Mouse (Mus musculus): ENCODE measurements around the gene Vegfa. TPM values are rescaled to one million over a fixed set of nuclear protein-coding genes. Genes with fewer than 3 reads are reported as not detected.

The Vegfa gene
- polyA plus RNA-seq, 1 experiment from 2014 or later = 6.8 TPM

DNA sequence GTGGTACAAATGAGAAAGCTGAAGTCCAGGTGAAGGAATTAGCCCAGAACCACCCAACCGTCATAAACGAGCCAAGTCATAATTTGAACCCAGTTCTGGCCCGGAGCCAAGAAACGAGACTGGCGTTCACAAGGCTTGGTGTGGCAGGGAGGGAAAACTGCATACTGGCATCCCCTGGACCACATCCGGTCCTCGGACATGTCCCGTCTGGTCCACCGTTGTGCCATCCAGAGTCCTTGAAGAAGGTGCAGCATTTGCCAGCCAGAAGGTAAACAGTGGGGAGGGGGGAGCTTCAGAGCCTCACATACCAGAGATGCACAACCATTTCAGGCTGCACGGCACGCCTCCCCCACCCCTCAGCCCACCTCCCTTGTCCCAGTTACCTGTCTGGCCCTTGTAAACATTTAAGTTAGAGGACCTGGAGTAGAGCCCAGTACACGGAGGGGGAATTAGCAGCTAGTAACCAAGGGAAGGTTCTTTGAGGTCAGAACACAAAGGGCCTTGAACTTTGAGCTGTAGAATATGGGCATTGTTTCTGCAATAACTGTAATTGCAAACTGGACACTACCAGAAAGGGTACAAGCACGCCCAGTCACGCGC is 27.2 kb upstream of the Vegfa start:
- 64% methylated on average over 15 of the region's 15 CpGs for WGBS
- ATAC-seq (ENCODE audit: insufficient number of reproducible peaks, insufficient read depth, low FRiP score, low read depth) = no peak
- H3K27ac ChIP-seq (ENCODE audit: low read length) = no peak overlapping the region

GRCm38 (mm10) chr17:46056288-46056687 is 24.1 kb upstream of the Vegfa start:
- 58% methylated on average over 7 of the region's 7 CpGs for WGBS
- H3K9ac ChIP-seq (replicated peaks; ENCODE audit: low read depth, low read length) = no peak overlapping the region
- ATAC-seq (ENCODE audit: insufficient number of reproducible peaks, insufficient read depth, low FRiP score, low read depth) = no peak
- peaks cover 7% of the 10 kb centered on the region; the same call in 1 of the 2 replicates for H3K4me1 ChIP-seq (ENCODE audit: control insufficient read depth, insufficient read depth, low read length)
- H3K4me3 ChIP-seq (ENCODE audit: low read depth, low read length) = no peak overlapping the region
- H3K27me3 ChIP-seq (ENCODE audit: control insufficient read depth, insufficient read depth, low read length) = no peaks in the 10 kb centered on the region
- peak overlapping the region; percentile 30; the same call in 1 of the 2 replicates for H3K27ac ChIP-seq (ENCODE audit: low read length)
- H3K4me2 ChIP-seq (replicated peaks; ENCODE audit: low read depth, low read length) = no peak overlapping the region
- no peaks in the 10 kb centered on the region for H3K36me3 ChIP-seq (ENCODE audit: control insufficient read depth, insufficient read depth, low read length)
- no peaks in the 10 kb centered on the region for H3K9me3 ChIP-seq (ENCODE audit: control insufficient read depth, low read depth, low read length)

More for the DNA sequence above, 27.2 kb upstream of the Vegfa start:
- Histone ChIP-seq H3K9me3 (ENCODE audit: control insufficient read depth, low read depth, low read length) (no peaks in the 10 kb centered on the region), H3K4me3 (ENCODE audit: low read depth, low read length) (no peak overlapping the region), H3K27me3 (ENCODE audit: control insufficient read depth, insufficient read depth, low read length) (no peaks in the 10 kb centered on the region), H3K4me2 (replicated peaks; ENCODE audit: low read depth, low read length) (no peak overlapping the region), H3K4me1 (ENCODE audit: control insufficient read depth, insufficient read depth, low read length) (peaks cover 18% of the 10 kb centered on the region; the same call in 1 of the 2 replicates), H3K9ac (replicated peaks; ENCODE audit: low read depth, low read length) (no peak overlapping the region; the same call in 1 of the 2 replicates), H3K36me3 (ENCODE audit: control insufficient read depth, insufficient read depth, low read length) (no peaks in the 10 kb centered on the region)

DNA sequence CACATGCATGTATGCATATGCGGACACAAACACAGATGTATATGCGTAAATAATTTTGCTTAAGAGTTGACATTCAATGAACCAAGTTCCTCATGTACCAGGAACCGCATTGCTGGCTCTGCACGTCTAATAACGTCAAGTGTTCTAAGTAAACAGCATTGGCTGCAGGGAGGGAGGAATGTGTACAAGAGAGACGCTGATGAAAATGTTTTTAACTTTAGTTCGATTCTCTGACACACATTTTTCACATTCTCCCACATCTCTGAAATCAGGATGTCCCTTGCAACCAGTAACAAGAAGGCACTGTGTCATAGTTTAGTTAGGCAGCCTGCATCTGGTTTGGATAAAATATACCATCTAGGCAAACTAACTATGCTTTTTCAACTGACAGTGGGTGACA is 23.6 kb upstream of the Vegfa start:
- ATAC-seq (ENCODE audit: insufficient number of reproducible peaks, insufficient read depth, low FRiP score, low read depth) = no peak
- no peak overlapping the region for H3K4me3 ChIP-seq (ENCODE audit: low read depth, low read length)
- no peaks in the 10 kb centered on the region for H3K27me3 ChIP-seq (ENCODE audit: control insufficient read depth, insufficient read depth, low read length)
- H3K36me3 ChIP-seq (ENCODE audit: control insufficient read depth, insufficient read depth, low read length) = no peaks in the 10 kb centered on the region
- no peak overlapping the region; the same call in 1 of the 2 replicates for H3K27ac ChIP-seq (ENCODE audit: low read length)
- H3K9ac ChIP-seq (replicated peaks; ENCODE audit: low read depth, low read length) = no peak overlapping the region
- H3K4me1 ChIP-seq (ENCODE audit: control insufficient read depth, insufficient read depth, low read length) = peaks cover 7% of the 10 kb centered on the region; the same call in 1 of the 2 replicates
- H3K9me3 ChIP-seq (ENCODE audit: control insufficient read depth, low read depth, low read length) = no peaks in the 10 kb centered on the region
- WGBS = 42% methylated on average over 7 of the region's 7 CpGs
- H3K4me2 ChIP-seq (replicated peaks; ENCODE audit: low read depth, low read length) = no peak overlapping the region

DNA sequence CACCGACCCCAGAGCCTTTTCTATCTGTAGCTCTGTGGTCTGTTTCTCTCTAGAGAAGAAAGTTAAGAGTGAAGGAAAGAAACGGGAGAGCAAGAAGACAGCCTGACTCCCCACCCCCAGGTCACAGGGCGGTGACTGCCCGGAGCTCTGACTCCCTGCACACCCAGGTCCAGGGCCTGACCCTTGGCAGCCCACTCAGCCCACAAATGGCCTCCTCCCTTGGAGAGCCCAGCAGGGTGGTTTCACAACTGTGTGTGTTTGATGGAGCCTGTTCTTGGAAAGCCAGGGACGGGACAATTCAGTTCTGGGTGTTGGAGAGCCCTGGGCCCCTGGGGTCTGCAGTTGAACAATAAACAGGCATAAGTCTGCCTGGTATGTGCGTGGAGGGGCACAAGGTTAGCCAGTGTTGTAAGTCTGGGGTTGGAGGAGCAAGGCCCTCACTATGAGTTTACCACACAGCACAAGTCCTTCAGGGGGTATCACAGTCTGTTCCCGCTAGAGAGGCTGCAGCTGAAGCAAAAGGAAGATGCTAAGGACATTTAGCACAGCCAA is 21.2 kb upstream of the Vegfa start:
- H3K27ac ChIP-seq (ENCODE audit: low read length) = no peak overlapping the region
- no peak overlapping the region for H3K9ac ChIP-seq (replicated peaks; ENCODE audit: low read depth, low read length)
- 69% methylated on average over 7 of the region's 7 CpGs for WGBS
- H3K4me1 ChIP-seq (ENCODE audit: control insufficient read depth, insufficient read depth, low read length) = peaks cover 14% of the 10 kb centered on the region; the same call in 1 of the 2 replicates
- no peak overlapping the region for H3K4me2 ChIP-seq (replicated peaks; ENCODE audit: low read depth, low read length)
- ATAC-seq (ENCODE audit: insufficient number of reproducible peaks, insufficient read depth, low FRiP score, low read depth) = no peak
- H3K4me3 ChIP-seq (ENCODE audit: low read depth, low read length) = no peak overlapping the region
- no peaks in the 10 kb centered on the region for H3K27me3 ChIP-seq (ENCODE audit: control insufficient read depth, insufficient read depth, low read length)
- no peaks in the 10 kb centered on the region for H3K36me3 ChIP-seq (ENCODE audit: control insufficient read depth, insufficient read depth, low read length)
- no peaks in the 10 kb centered on the region for H3K9me3 ChIP-seq (ENCODE audit: control insufficient read depth, low read depth, low read length)

DNA sequence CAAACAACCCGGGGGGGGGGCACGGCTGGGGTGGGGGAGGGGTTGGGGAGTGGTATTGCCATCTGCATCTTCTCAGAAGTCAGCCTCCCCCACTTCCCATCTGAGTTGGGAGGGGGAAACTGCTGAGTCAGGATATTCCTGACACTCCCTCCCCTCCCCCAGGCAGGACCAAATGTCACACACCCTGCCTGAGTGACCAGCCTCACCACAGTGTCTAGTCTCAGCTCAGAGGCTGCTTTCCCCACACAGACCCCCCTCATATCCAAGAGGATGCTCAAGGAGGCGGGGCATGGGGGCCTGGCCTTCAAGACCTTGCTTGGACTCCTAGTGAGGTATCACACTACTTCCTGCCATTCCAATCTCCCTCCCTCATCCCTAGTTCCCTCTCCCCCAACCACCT is 20.0 kb upstream of the Vegfa start:
- ATAC-seq (ENCODE audit: insufficient number of reproducible peaks, insufficient read depth, low FRiP score, low read depth) = no peak; the same call in 1 of the 2 replicates
- Histone ChIP-seq H3K4me3 (ENCODE audit: low read depth, low read length) (no peak overlapping the region), H3K4me1 (ENCODE audit: control insufficient read depth, insufficient read depth, low read length) (peaks cover 14% of the 10 kb centered on the region; the same call in 1 of the 2 replicates), H3K9me3 (ENCODE audit: control insufficient read depth, low read depth, low read length) (no peaks in the 10 kb centered on the region), H3K36me3 (ENCODE audit: control insufficient read depth, insufficient read depth, low read length) (no peaks in the 10 kb centered on the region), H3K9ac (replicated peaks; ENCODE audit: low read depth, low read length) (no peak overlapping the region), H3K27ac (ENCODE audit: low read length) (no peak overlapping the region), H3K27me3 (ENCODE audit: control insufficient read depth, insufficient read depth, low read length) (no peaks in the 10 kb centered on the region), H3K4me2 (replicated peaks; ENCODE audit: low read depth, low read length) (no peak overlapping the region)
- WGBS = 23% methylated on average over 3 of the region's 3 CpGs

DNA sequence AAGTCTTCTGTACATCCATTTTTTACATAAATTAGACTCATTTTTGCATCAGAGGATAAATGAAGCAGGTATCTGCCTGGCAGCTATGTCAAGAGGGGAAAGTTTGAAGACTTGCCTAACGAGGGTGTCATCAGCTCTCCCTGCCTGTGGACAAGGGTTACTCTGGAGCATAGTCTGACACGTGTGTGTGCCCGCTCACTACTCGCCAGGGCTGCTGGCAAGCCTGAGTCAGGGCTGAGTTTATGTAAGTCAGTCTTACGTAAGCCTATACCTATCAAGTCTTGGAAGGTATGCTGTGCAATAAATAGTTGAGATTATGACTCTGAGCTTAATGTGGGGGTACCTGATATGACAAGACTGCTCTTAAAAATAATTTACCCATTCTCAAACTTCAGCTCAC is 19.2 kb upstream of the Vegfa start:
- Histone ChIP-seq H3K4me2 (replicated peaks; ENCODE audit: low read depth, low read length) (no peak overlapping the region), H3K27ac (ENCODE audit: low read length) (no peak overlapping the region), H3K9ac (replicated peaks; ENCODE audit: low read depth, low read length) (no peak overlapping the region), H3K9me3 (ENCODE audit: control insufficient read depth, low read depth, low read length) (no peaks in the 10 kb centered on the region), H3K27me3 (ENCODE audit: control insufficient read depth, insufficient read depth, low read length) (no peaks in the 10 kb centered on the region), H3K4me3 (ENCODE audit: low read depth, low read length) (no peak overlapping the region), H3K36me3 (ENCODE audit: control insufficient read depth, insufficient read depth, low read length) (no peaks in the 10 kb centered on the region), H3K4me1 (ENCODE audit: control insufficient read depth, insufficient read depth, low read length) (peaks cover 14% of the 10 kb centered on the region; the same call in 1 of the 2 replicates)
- no peak for ATAC-seq (ENCODE audit: insufficient number of reproducible peaks, insufficient read depth, low FRiP score, low read depth)
- 73% methylated on average over 5 of the region's 5 CpGs for WGBS

DNA sequence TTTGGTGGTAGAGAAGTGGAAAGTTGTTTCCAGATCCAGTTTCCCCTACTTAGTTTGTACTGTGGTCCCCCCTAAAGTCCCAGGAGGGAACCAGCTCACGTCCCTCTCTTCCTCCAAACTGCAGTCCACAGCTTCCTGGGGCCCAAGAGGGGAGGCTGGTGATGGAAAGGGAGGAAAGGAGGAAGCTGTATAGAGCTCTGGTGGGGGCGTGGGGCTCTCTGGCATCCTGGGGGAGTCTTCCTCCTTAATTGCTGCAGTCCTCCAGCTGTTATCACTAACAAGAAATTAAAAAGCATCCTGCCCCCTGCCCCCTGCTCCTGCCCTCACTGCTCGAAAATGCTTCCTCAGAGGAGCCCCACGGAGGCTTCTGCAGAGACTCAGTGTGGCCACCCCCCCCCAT is 17.4 kb upstream of the Vegfa start:
- Histone ChIP-seq H3K4me2 (replicated peaks; ENCODE audit: low read depth, low read length) (no peak overlapping the region), H3K27me3 (ENCODE audit: control insufficient read depth, insufficient read depth, low read length) (no peaks in the 10 kb centered on the region), H3K4me1 (ENCODE audit: control insufficient read depth, insufficient read depth, low read length) (peaks cover 12% of the 10 kb centered on the region; the same call in 1 of the 2 replicates), H3K9me3 (ENCODE audit: control insufficient read depth, low read depth, low read length) (no peaks in the 10 kb centered on the region), H3K27ac (ENCODE audit: low read length) (no peak overlapping the region), H3K36me3 (ENCODE audit: control insufficient read depth, insufficient read depth, low read length) (no peaks in the 10 kb centered on the region), H3K9ac (replicated peaks; ENCODE audit: low read depth, low read length) (no peak overlapping the region), H3K4me3 (ENCODE audit: low read depth, low read length) (no peak overlapping the region)
- no peak for ATAC-seq (ENCODE audit: insufficient number of reproducible peaks, insufficient read depth, low FRiP score, low read depth)
- 32% methylated on average over 4 of the region's 4 CpGs for WGBS

GRCm38 (mm10) chr17:46048184-46048583 is 16.0 kb upstream of the Vegfa start:
- ATAC-seq (ENCODE audit: insufficient number of reproducible peaks, insufficient read depth, low FRiP score, low read depth) = no peak
- Histone ChIP-seq H3K27me3 (ENCODE audit: control insufficient read depth, insufficient read depth, low read length) (no peaks in the 10 kb centered on the region), H3K27ac (ENCODE audit: low read length) (no peak overlapping the region), H3K4me1 (ENCODE audit: control insufficient read depth, insufficient read depth, low read length) (peaks cover 12% of the 10 kb centered on the region; the same call in 1 of the 2 replicates), H3K9ac (replicated peaks; ENCODE audit: low read depth, low read length) (no peak overlapping the region), H3K36me3 (ENCODE audit: control insufficient read depth, insufficient read depth, low read length) (no peaks in the 10 kb centered on the region), H3K4me3 (ENCODE audit: low read depth, low read length) (no peak overlapping the region), H3K4me2 (replicated peaks; ENCODE audit: low read depth, low read length) (no peak overlapping the region), H3K9me3 (ENCODE audit: control insufficient read depth, low read depth, low read length) (no peaks in the 10 kb centered on the region)
- 96% methylated on average over 4 of the region's 4 CpGs for WGBS

Data from stomach, embryonic 14.5 days (tissue).